In the genomic region with DNA sequence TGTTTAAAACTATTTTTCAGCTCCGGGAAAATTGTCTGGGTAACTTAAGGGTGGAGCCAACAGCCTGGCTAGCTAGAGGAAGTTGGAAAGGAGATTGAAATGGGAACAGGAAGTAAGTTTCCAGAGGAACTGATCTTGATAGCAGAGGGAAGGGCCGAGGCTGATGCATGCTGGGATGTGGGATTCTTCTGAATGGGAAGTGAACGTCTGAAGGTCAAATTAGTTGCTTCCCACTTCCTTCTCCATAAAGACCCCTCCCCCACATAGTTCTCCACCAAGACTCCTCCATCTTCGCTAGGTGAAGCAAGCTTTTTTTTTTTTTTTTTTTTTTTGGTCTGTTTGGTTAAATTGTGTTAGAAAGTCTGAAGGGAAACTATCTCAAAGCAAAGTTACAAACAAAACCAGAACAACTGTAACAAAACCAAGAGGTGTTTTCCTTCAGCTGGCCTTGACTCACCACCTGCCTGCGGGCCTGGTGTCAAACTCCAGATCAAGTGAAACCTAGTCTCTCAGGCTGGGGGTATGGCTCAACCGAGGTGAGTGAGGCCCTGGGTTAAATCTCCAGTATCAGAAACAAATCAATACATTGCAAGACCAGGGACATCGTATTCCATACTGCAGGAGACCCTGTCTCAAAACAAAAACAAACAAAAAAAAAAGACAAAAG, we compare ENCODE assay signal across 9 mouse cellular contexts. TPM values are rescaled to one million over a fixed set of nuclear protein-coding genes. Genes with fewer than 3 reads are reported as not detected.
DNase-seq lines count a peak whose midpoint lies in the region; ATAC-seq and TF ChIP-seq lines count a peak whose summit lies in the region.
"Had no signal": no experiment of that assay in that cellular context is flagged by ENCODE, and none has a peak within 500 bp of the region (broad histone marks: within the 10 kb centered on the region; RNA-seq: fewer than 3 reads in every experiment).

No protein-coding gene starts in this region.

- peak; percentile 69 for ATAC-seq in intestine, postnatal 0 days
- ATAC-seq in midbrain, embryonic 13.5 days = no peak

- peak; percentile 98 for DNase-seq in heart, adult 11 months
- no peak for DNase-seq in heart, embryonic 10.5 days (ENCODE audit: low spot score)
- peak; percentile 70 for DNase-seq in MEL-GATA-1-ER (ENCODE audit: extremely low read depth, low read depth)
- peak; percentile 79 for DNase-seq in lung, postnatal 36 days
- no peak for DNase-seq in left cerebral cortex, postnatal 36 days (ENCODE audit: low spot score in 2 of 2)
- DNase-seq in right cerebral cortex, postnatal 14 days = no peak
- DNase-seq: cerebellum, postnatal 10 days had no signal

- H3K36me3 ChIP-seq in heart, embryonic 10.5 days = no peaks in the 10 kb centered on the region
- H3K36me3 ChIP-seq in intestine, postnatal 0 days (ENCODE audit: control insufficient read depth, insufficient read depth) = no peaks in the 10 kb centered on the region
- H3K36me3 ChIP-seq in midbrain, embryonic 13.5 days = no peaks in the 10 kb centered on the region

- intact Hi-C loops in left cerebral cortex, postnatal 36 days (cut with DNase I) = no loop called here

- H3K4me3 ChIP-seq in heart, embryonic 10.5 days = no peak overlapping the region
- no peak overlapping the region for H3K4me3 ChIP-seq in intestine, postnatal 0 days (ENCODE audit: low read depth, low read length)
- no peak overlapping the region for H3K4me3 ChIP-seq in midbrain, embryonic 13.5 days (replicated peaks)

- H3K9ac ChIP-seq in intestine, postnatal 0 days (ENCODE audit: low read depth, low read length) = no peak overlapping the region
- no peak overlapping the region for H3K9ac ChIP-seq in midbrain, embryonic 13.5 days (replicated peaks)

- 54% methylated on average over 7 of the region's 7 CpGs for WGBS in heart, embryonic 10.5 days
- 41% methylated on average over 7 of the region's 7 CpGs for WGBS in intestine, postnatal 0 days
- WGBS in midbrain, embryonic 13.5 days = 79% methylated on average over 7 of the region's 7 CpGs

- no peak overlapping the region for H3K27ac ChIP-seq in heart, embryonic 10.5 days
- H3K27ac ChIP-seq in intestine, postnatal 0 days (ENCODE audit: low read depth, low read length) = peak overlapping the region; percentile 46
- H3K27ac ChIP-seq in midbrain, embryonic 13.5 days = no peak overlapping the region

- H3K4me2 ChIP-seq in intestine, postnatal 0 days (replicated peaks; ENCODE audit: low read depth) = no peak overlapping the region
- H3K4me2 ChIP-seq in midbrain, embryonic 13.5 days (replicated peaks) = no peak overlapping the region

- no peaks in the 10 kb centered on the region for H3K27me3 ChIP-seq in heart, embryonic 10.5 days (ENCODE audit: insufficient read depth, poor library complexity, severe bottlenecking)
- no peaks in the 10 kb centered on the region for H3K27me3 ChIP-seq in intestine, postnatal 0 days (replicated peaks; ENCODE audit: control insufficient read depth, insufficient read depth, low read length)
- H3K27me3 ChIP-seq in midbrain, embryonic 13.5 days = no peaks in the 10 kb centered on the region

- no peaks in the 10 kb centered on the region for H3K4me1 ChIP-seq in heart, embryonic 10.5 days
- no peaks in the 10 kb centered on the region for H3K4me1 ChIP-seq in intestine, postnatal 0 days (replicated peaks; ENCODE audit: control insufficient read depth, insufficient read depth, low read length)
- no peaks in the 10 kb centered on the region for H3K4me1 ChIP-seq in midbrain, embryonic 13.5 days (replicated peaks)

- no peaks in the 10 kb centered on the region for H3K9me3 ChIP-seq in heart, embryonic 10.5 days
- H3K9me3 ChIP-seq in intestine, postnatal 0 days (ENCODE audit: control insufficient read depth) = no peaks in the 10 kb centered on the region
- no peaks in the 10 kb centered on the region for H3K9me3 ChIP-seq in midbrain, embryonic 13.5 days

- no peak for TF ChIP-seq CTCF in intestine, postnatal 0 days (IDR thresholded peaks at IDR 0.05; ENCODE audit: low read depth)

RNA-seq across cellular contexts. Expression of a gene that starts 10.6 kb away (rescaled TPM):
- polyA plus RNA-seq in heart, embryonic 10.5 days (2016; fragmentation: Nextera tagmentation; extraction: Ambion mirVana) = 14.8 and 20.8 TPM in 2 replicates
- 8.5 and 9.4 TPM in 2 replicates for polyA plus RNA-seq in intestine, postnatal 0 days (2015; fragmentation: Nextera tagmentation; extraction: Ambion mirVana)
- polyA plus RNA-seq in midbrain, embryonic 13.5 days (2015; fragmentation: Nextera tagmentation; extraction: Ambion mirVana) = 21.3 and 25.1 TPM in 2 replicates
- 10 to 100 TPM; 18.4 to 20.2 TPM for total RNA-seq in left cerebral cortex, postnatal 36 days (2021)

Comparison
In these comparisons a context has a peak if more than half of its experiments do, and no peak if none do; other contexts are left out.
1. DNase-seq: peak in heart, adult 11 months (single experiment), MEL-GATA-1-ER (single experiment) and lung, postnatal 36 days (single experiment); none in heart, embryonic 10.5 days (single experiment), left cerebral cortex, postnatal 36 days (0 of 2) and right cerebral cortex, postnatal 14 days (single experiment).